Mouse (Mus musculus) G1E (cell line): ENCODE measurements around the gene Arhgap19.

Source experiments
- CTCF ChIP-seq: IDR thresholded peaks from 2 replicates; pipeline ENCODE4 v1.5.1; 2012; ENCODE audit warnings: low read depth, low read length, inconsistent platforms, mixed read lengths
- TAL1 ChIP-seq: conservative IDR thresholded peaks from 2 replicates; pipeline ENCODE4 v1.6.1; 2012; ENCODE audit warnings: low read depth, low read length, inconsistent platforms, mixed read lengths

DNA sequence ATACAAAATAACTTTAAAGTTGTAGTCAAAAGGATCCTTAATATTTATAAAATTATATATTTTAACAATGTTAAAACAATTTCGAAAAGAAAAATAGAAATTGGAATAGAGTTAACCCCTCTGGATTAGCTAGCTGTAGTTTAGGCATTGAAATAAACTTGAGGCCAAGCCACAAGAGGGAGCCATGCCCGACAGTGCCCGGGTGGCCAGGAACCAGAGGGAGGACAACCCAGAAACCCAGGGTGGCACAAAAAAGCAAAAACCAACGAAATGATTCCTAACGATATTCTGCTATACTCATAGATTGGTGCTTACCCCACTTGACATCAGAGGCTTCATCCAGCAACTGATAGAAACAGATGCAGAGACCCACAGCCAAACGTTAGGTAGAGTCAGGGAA lies 24.3 kb downstream of the Arhgap19 start:
- TF ChIP-seq CTCF (no peak), TAL1 (no peak)
